Mouse (Mus musculus): ENCODE measurements around the gene Gm21954.
A peak's percentile ranks its signal among the peaks of the same experiment; 100 is the strongest.

The Gm21954 gene

DNA sequence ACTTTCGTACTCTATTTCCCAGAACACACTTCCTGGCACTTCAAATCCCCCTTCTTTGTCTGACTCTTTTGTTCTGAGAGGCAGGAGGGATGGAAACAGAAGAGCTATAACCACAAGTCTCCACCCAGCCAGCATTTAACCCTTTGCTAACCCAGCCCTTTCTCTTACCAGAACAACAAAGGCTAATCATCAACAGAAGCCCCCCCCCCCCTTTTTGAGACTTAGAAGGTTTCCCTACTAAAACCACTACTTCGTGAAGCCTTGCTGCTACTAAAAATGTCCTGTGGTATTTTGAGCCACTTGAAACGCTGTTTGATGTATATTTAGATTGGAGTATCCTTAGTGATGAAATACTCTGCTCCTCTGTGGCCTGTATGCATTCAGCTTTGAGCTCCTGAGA, 52.7 kb downstream of the Gm21954 start:
- DNase-seq (ENCODE audit: extremely low spot score, low spot score): no peak

DNA sequence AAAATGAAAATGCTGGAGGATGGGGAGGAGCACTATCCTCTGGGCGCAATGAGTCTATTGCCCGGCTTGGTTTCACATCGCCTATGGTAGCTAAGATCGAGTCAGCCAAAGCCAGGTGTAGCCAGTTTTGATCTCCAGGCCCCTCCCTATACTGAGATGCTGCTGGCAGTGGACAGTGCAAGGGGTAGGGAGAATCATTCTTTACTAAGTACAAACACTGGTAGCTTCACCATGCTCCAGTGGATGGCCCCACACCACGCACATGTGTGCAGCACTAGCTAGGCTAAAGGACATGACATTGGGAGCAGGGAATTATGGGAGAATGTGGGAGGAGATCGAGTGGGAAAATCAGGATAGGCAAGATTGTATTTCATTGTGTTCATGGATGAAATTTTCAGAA, 53.2 kb downstream of the Gm21954 start:
- no peak for DNase-seq (ENCODE audit: extremely low spot score, low spot score)

DNA sequence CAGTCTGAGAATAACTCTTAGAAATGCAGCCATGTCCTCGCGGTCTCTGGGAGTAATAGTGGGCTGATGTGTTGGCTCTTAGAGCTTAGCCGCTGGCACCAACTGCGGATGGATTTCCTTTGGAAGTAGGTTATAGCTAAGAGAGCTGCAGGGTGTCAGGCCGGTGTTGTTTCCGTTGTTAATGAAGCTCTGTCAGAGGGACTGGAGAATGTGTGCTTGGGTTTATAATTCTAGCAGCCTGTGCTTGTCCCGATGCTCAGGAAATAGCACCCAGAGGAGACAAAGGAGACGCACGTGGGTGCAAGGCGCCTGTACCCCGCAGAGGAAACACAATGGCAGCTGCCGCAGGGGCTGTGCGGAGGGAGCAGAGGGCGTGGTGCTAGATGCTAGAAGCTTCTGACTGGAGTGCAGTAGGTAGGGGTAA, 56.5 kb downstream of the Gm21954 start:
- peak; percentile 36 for DNase-seq (ENCODE audit: extremely low spot score, low spot score)
